Mouse (Mus musculus) heart, postnatal 0 days (tissue): ENCODE results near the gene Prkaa1.

ENCODE experiments used
- CTCF ChIP-seq: IDR thresholded peaks from 2 replicates; pipeline ENCODE4 v1.5.1; 2016; ENCODE audit warnings: antibody characterized with exemption, control low read depth, low read depth
- EP300 ChIP-seq: IDR thresholded peaks from 2 replicates; pipeline ENCODE4 v1.6.1; 2016; ENCODE audit warnings: antibody characterized with exemption, low read depth

GRCm38 (mm10) chr15:5165121-5165773 is 21.6 kb downstream of the Prkaa1 start:
- no peak for TF ChIP-seq CTCF
- TF ChIP-seq EP300 = no peak
